Mouse (Mus musculus) heart, postnatal 0 days (tissue): ENCODE data around the gene Rnf150.

Source experiments
- CTCF ChIP-seq: IDR thresholded peaks from 2 replicates; pipeline ENCODE4 v1.5.1; 2016; ENCODE audit warnings: antibody characterized with exemption, control low read depth, low read depth
- EP300 ChIP-seq: IDR thresholded peaks from 2 replicates; pipeline ENCODE4 v1.6.1; 2016; ENCODE audit warnings: antibody characterized with exemption, low read depth

DNA sequence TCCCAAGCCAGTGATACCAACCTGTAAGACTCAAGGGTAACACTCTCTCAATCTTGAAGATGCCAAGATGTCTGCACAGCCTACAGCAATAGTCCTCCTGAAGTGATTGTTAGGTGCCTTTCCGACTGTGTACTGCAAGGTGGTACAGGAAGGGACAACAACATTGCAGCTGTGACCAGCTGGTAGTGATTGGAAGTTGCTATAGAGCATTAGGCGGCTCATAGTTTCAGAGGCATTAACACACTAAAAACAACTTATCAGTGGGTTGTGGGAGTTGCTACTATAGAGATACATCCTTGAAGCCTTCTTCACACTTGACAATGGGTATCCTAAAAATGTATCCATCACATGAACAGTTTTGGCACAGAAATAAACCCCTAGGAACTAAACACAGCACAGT lies 33.6 kb downstream of the Rnf150 start:
- no peak for TF ChIP-seq CTCF
- no peak for TF ChIP-seq EP300
